Mouse (Mus musculus) heart, adult 2 months (tissue): ENCODE results near the gene Paqr6. TPM values are rescaled to one million over a fixed set of nuclear protein-coding genes. Genes with fewer than 3 reads are reported as not detected.
A peak's percentile ranks its signal among the peaks of the same experiment; 100 is the strongest.

Experiments
- DNase-seq, 2 experiments: peaks; one replicate each; pipeline ENCODE4 v3.0.0; 2021
- H3K27ac ChIP-seq: fragments of 200-600 bp; 2 replicates; pipeline ENCODE4 v1.8.1; 2022
- H3K27me3 ChIP-seq: fragments of 200-500 bp; 2 replicates; pipeline ENCODE4 v1.6.1; 2012; ENCODE audit warnings: mild to moderate bottlenecking, low read length, inconsistent platforms, mixed read lengths; ENCODE audit not compliant: control insufficient read depth, insufficient read depth
- H3K36me3 ChIP-seq: fragments of 200-500 bp; 2 replicates; pipeline ENCODE4 v1.6.1; 2012; ENCODE audit warnings: low read length, inconsistent platforms; ENCODE audit not compliant: control insufficient read depth, insufficient read depth
- H3K4me1 ChIP-seq: fragments of 200-500 bp; 2 replicates; pipeline ENCODE4 v1.6.1; 2011; ENCODE audit warnings: low read length; ENCODE audit not compliant: control insufficient read depth, insufficient read depth
- H3K4me3 ChIP-seq: fragments of 200-600 bp; 2 replicates; pipeline ENCODE4 v1.8.1; 2022
- H3K79me2 ChIP-seq: fragments of 200-500 bp; replicated peaks from 2 replicates; pipeline ENCODE4 v1.6.1; 2012; ENCODE audit warnings: mild to moderate bottlenecking, inconsistent platforms, low read length, moderate library complexity, mixed read lengths; ENCODE audit not compliant: control insufficient read depth, insufficient read depth
- H3K9ac ChIP-seq: fragments of 200-500 bp; 2 replicates; pipeline ENCODE4 v1.6.1; 2012; ENCODE audit warnings: low read depth, mild to moderate bottlenecking, control low read depth, inconsistent platforms, low read length, mixed read lengths
- CTCF ChIP-seq: fragments of 200-600 bp; IDR thresholded peaks from 2 replicates; pipeline ENCODE4 v1.8.1; 2022; ENCODE audit warnings: antibody characterized with exemption, mild to moderate bottlenecking, moderate library complexity
- EP300 ChIP-seq: fragments of 200-500 bp; IDR thresholded peaks from 2 replicates; pipeline ENCODE4 v1.6.1; 2011; ENCODE audit warnings: low read depth, low read length, control low read depth; ENCODE audit not compliant: insufficient read depth
- POLR2A ChIP-seq: fragments of 200-500 bp; IDR thresholded peaks from 2 replicates; pipeline ENCODE4 v1.6.1; 2011; ENCODE audit warnings: mild to moderate bottlenecking, low read depth, low read length, control low read depth; ENCODE audit not compliant: insufficient read depth
- WGBS: fragments of 180-500 bp; shearing (Covaris S2); methylation state at CpG from one replicate; pipeline ENCODE4 v1.1.7; 2018; 5-methylcytosine and 5-hydroxymethylcytosine counted together
- intact Hi-C: fragments of 180-260 bp; cut with DNase I; formaldehyde crosslinking; loops from one replicate; pipeline ENCODE4 v1.15.1; 2025
- polyA plus RNA-seq: library from polyadenylated mRNA; depleted of rRNA; stranded (reverse); fragments of >200 nt; gene quantifications from 2 replicates; pipeline ENCODE4 v1.2.3, GENCODE M21; 2012
- total RNA-seq, 2 experiments: library from RNA; stranded (reverse); gene quantifications; 2 replicates each; pipeline ENCODE4 v1.2.3; 2021

Gene Paqr6
- total and polyA plus RNA-seq, 3 experiments: 0.44 to 7.5 (median 0.57) TPM

DNA sequence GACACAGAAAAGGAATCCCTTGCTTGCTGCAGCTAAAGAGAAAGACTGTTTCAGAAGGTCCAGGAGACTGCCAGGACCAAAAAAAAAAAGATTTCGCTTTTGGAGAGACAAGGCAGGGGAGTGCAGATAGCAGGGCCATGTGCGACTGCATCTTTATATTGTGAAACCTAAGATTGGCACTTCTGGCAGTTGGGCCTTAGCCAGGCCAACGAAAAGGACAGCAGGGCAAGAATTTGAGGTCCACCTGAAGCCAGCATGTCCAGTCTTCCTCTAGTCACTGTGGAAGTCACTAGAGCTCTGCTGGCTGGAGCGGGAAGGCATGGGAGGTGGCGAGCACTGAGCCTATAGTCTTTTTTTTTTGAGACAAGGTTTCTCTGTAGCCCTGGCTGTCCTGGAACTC is 44.6 kb downstream of the Paqr6 start:
- intact Hi-C loops: no loop called here
- H3K36me3 ChIP-seq: no peaks in the 10 kb centered on the region
- WGBS: 46% methylated on average over 5 of the region's 5 CpGs
- H3K27me3 ChIP-seq: no peaks in the 10 kb centered on the region
- H3K79me2 ChIP-seq: no peaks in the 10 kb centered on the region
- H3K9ac ChIP-seq: no peak overlapping the region
- DNase-seq: no peak
- TF ChIP-seq EP300 (no peak), POLR2A (no peak), CTCF (no peak)
- no peak overlapping the region for H3K4me3 ChIP-seq
- H3K4me1 ChIP-seq: peaks cover 2% of the 10 kb centered on the region; the same call in 1 of the 2 replicates
- no peak overlapping the region for H3K27ac ChIP-seq

DNA sequence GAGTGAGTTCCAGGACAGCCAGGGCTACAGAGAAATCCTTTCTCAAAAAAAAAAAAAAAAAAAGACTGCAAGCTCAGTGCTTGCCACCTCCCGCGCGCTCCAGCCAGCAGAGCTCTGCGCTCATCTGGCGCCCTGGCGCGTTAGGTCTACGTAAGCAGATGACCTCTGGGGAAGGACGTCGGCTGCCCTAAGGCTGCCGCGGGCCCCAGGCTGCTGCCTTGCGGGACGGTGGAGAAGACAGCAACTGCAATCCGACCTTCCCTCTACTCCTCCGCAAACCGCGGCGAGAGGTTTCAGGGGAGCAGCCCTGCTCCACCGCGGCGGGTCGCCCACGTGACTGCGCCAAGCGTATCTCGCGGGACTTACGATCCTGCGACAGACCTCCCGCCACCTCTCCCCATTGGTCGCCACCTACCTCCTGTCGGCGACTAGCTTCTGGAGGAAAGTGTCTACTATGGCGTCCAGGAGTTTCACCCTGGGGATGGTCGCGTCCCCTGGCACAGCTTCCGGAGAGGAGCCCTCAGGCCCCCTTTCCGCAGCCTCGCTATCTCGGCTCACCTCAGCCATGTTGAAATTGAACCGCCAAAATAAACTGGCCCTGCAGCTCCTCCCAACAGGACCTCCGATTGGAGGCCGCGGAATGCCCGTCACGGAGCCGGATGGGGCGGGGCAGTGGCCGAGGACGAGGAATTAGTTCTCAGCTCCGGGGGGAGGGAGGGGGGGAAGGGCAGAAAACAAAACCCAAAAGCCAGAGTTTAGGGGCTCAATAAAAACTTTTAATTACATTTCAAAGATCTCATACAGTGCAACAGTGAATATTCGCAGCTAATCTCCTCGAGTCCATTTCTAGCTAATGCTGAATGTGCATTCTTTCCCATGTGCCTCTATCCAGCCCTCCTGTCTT is 45.6 kb downstream of the Paqr6 start, which contains the start of gene Pmf1:
Gene Pmf1, minus strand, starts transcription at position 591 of the 904 bp plus-strand sequence.
- under 1% methylated on average over 54 of the region's 54 CpGs for WGBS
- intact Hi-C loops: no loop called here
- H3K27ac ChIP-seq: peak within 1 kb of the TSS; percentile 95

DNA sequence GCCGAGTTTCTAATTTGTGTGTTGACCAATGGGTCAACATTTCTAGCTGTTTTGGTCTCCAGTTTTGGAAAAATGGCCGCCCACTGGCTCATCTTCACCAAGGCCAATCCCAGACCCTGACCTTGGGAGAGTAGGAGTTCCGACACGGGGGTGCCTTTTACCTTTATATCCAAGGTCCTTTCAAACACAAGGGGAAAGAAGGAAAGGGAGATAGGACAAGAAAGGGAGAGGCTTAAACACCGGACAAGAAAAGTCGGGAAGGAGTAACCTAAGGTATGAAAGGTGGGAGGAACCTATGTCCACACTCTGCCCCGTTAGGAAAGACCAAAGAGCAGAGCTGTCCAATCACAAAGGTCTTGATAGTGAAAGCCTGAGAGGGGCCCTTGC is 46.3 kb downstream of the Paqr6 start:
- intact Hi-C loops: loop anchor here (1.0 kb wide), 1 partner anchor 14 kb away; no protein-coding TSS in a partner anchor
- Histone ChIP-seq H3K27ac (peak overlapping the region; percentile 95), H3K27me3 (no peaks in the 10 kb centered on the region), H3K36me3 (no peaks in the 10 kb centered on the region), H3K79me2 (no peaks in the 10 kb centered on the region), H3K4me3 (peak overlapping the region; percentile 86), H3K9ac (peak overlapping the region; percentile 46), H3K4me1 (peaks cover 2% of the 10 kb centered on the region; the same call in 1 of the 2 replicates)
- peak in 1 of 2 experiments; percentile 43 for DNase-seq
- no peak for TF ChIP-seq EP300
- TF ChIP-seq CTCF: no peak
- no peak for TF ChIP-seq POLR2A
- 26% methylated on average over 7 of the region's 7 CpGs for WGBS

More for the DNA sequence above, 45.6 kb downstream of the Paqr6 start, which contains the start of gene Pmf1:
- TF ChIP-seq CTCF (0 out of 2 replicates have a peak, but pooled peaks have one; percentile 8), EP300 (0 out of 2 replicates have a peak, but pooled peaks have one; percentile 24), POLR2A (peak; percentile 96)
- no peaks in the 10 kb centered on the region for H3K79me2 ChIP-seq
- H3K36me3 ChIP-seq: no peaks in the 10 kb centered on the region
- peak within 1 kb of the TSS; percentile 86 for H3K4me3 ChIP-seq
- peak; percentile 95 to 97 for DNase-seq
- H3K9ac ChIP-seq: peak within 1 kb of the TSS; percentile 74
- H3K4me1 ChIP-seq: peaks cover 2% of the 10 kb centered on the region; the same call in 1 of the 2 replicates
- H3K27me3 ChIP-seq: no peaks in the 10 kb centered on the region

DNA sequence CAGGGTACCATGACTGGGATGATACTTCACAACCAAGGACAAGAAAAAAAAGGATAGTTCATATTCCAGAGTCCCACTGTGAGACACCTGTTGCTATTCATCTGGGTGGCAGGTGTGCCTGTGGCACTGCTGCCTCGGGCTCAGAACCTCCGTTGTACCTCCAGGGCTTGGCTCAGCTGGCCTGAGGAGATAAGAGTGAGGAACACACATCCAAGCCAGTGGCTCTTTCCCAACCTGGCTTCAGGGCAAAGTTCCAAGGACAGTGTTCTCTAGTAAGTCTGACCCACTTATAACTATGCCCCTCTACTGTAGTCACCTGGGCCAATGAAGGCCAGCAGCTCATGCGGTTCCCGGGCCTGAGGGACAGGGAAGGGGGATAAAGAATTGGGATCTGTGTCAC is 47.3 kb downstream of the Paqr6 start:
- peak in 1 of 2 experiments; percentile 45 for DNase-seq
- Histone ChIP-seq H3K9ac (no peak overlapping the region), H3K4me1 (peaks cover 2% of the 10 kb centered on the region; the same call in 1 of the 2 replicates), H3K27me3 (no peaks in the 10 kb centered on the region), H3K79me2 (no peaks in the 10 kb centered on the region), H3K36me3 (no peaks in the 10 kb centered on the region), H3K27ac (no peak overlapping the region), H3K4me3 (no peak overlapping the region)
- intact Hi-C loops: loop anchor here (1.0 kb wide), 1 partner anchor 13 kb away; no protein-coding TSS in a partner anchor
- TF ChIP-seq EP300 (0 out of 2 replicates have a peak, but pooled peaks have one; percentile 32), CTCF (no peak), POLR2A (no peak)
- 70% methylated on average over 4 of the region's 4 CpGs for WGBS

DNA sequence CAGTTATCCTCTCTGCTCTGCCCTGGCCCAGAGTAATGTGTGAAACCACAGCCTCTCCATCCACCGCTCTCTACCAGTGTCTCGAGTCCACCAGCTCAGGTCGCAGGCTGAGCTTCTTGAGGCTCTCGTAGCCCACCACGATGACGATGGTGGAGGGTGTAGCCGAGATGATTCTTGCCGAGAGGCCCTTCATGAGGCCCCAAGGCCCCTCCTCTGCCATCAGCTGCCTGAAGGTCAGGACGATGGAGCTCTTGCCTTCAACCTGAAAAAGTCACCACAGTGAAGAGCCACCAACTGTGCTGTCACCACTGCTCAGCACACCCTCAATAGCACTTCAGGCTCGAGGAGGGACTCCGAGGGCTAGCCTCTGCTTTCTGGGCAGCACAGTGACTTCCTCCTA is 48.3 kb downstream of the Paqr6 start:
- no peak for TF ChIP-seq POLR2A
- no peak for TF ChIP-seq CTCF
- TF ChIP-seq EP300: no peak
- H3K4me1 ChIP-seq: peaks cover 2% of the 10 kb centered on the region; the same call in 1 of the 2 replicates
- no peaks in the 10 kb centered on the region for H3K27me3 ChIP-seq
- H3K36me3 ChIP-seq: no peaks in the 10 kb centered on the region
- intact Hi-C loops: no loop called here
- no peak overlapping the region for H3K4me3 ChIP-seq
- no peak for DNase-seq
- no peak overlapping the region for H3K9ac ChIP-seq
- H3K27ac ChIP-seq: no peak overlapping the region
- no peaks in the 10 kb centered on the region for H3K79me2 ChIP-seq
- 81% methylated on average over 11 of the region's 11 CpGs for WGBS

DNA sequence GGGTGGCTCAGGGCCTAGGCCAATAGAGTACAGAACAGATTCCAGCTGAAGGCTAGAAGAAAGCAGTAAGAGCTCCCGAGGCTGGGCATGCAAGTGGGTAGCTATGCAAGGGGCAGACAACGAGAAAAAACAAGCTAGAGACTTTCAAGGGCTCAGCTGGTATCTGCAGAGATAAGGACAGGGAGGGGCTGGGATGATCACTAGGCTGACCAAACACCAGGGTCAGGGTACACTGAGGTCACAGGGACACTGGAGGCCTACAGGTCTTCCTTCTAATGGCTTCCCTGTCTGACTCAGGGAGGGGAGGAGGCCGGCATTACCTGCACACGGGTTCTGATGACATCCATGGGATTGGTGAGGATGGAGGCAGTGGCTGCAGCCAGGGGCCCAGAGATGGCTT is 51.3 kb downstream of the Paqr6 start:
- Histone ChIP-seq H3K4me3 (no peak overlapping the region), H3K36me3 (no peaks in the 10 kb centered on the region), H3K27ac (no peak overlapping the region), H3K27me3 (no peaks in the 10 kb centered on the region), H3K4me1 (no peaks in the 10 kb centered on the region), H3K79me2 (peaks cover 4% of the 10 kb centered on the region; the same call in 1 of the 2 replicates), H3K9ac (no peak overlapping the region)
- no peak for DNase-seq
- WGBS: 55% methylated on average over 4 of the region's 4 CpGs
- TF ChIP-seq POLR2A: no peak
- intact Hi-C loops: no loop called here
